Mouse (Mus musculus) small intestine, adult 2 months (tissue): Measurements from ENCODE around the gene Capns2.

Source experiments
- CTCF ChIP-seq: fragments of 200-500 bp; IDR thresholded peaks from 2 replicates; pipeline ENCODE4 v1.5.1; 2012; ENCODE audit warnings: low read depth, mild to moderate bottlenecking, control low read depth, inconsistent platforms, low read length, moderate library complexity, mixed read lengths; ENCODE audit not compliant: insufficient replicate concordance, insufficient read length; ENCODE audit errors: extremely low read depth
- POLR2A ChIP-seq: fragments of 200-500 bp; IDR thresholded peaks from 2 replicates; pipeline ENCODE4 v1.6.1; 2012; ENCODE audit warnings: low read depth, mild to moderate bottlenecking, control low read depth, inconsistent platforms, low read length, moderate library complexity

GRCm38 (mm10) chr8:92902981-92903380, 1.8 kb downstream of the Capns2 start:
- TF ChIP-seq POLR2A = no peak
- TF ChIP-seq CTCF = no peak
